Mouse (Mus musculus): Measurements from ENCODE around the gene Tnrc6a.

DNA sequence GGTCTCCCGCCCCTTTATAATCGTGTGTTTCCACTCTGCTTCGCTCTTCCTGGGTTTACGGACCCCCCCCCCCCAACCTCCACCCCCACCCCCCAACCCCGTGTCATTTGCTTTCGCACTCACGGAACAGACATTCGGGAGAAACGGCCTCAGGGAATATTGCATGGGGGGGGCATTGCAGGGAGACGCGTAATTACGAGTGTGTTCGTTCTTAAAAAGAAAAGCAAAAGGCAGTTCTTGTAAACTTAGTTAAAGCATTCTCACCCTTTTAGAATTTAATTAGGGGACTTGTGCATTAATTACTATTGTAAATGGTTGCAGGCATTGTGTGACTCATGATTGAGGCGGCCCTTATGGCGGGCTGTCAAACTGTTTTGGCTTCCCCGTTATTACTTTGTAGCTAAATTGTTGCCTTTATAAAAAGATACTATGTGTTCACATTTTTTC lies 1.1 kb downstream of the Tnrc6a start:
- TF ChIP-seq POLR2A (IDR thresholded peaks at IDR 0.05; ENCODE audit: borderline replicate concordance, extremely low read depth, insufficient read depth, insufficient read length, poor library complexity, severe bottlenecking) (no peak), CTCF (IDR thresholded peaks at IDR 0.05; ENCODE audit: borderline replicate concordance, extremely low read depth, insufficient read depth, insufficient read length) (no peak)

Data from brain, embryonic 14.5 days (tissue).